Mouse (Mus musculus) spleen, adult 2 months (tissue): ENCODE measurements around the gene Grid2.

Experiments
- CTCF ChIP-seq: fragments of 200-500 bp; IDR thresholded peaks from 2 replicates; pipeline ENCODE4 v1.5.1; 2011; ENCODE audit warnings: mild to moderate bottlenecking, inconsistent platforms; ENCODE audit not compliant: insufficient read depth, insufficient read length, insufficient replicate concordance; ENCODE audit errors: extremely low read depth
- POLR2A ChIP-seq: fragments of 200-500 bp; IDR thresholded peaks from 2 replicates; pipeline ENCODE4 v1.6.1; 2011; ENCODE audit warnings: low read depth, low read length, inconsistent platforms

GRCm38 (mm10) chr6:64616843-64617242 lies 1361.2 kb downstream of the Grid2 start:
- TF ChIP-seq CTCF (no peak), POLR2A (no peak)
